Mouse (Mus musculus): ENCODE data around the gene Atcay.

DNA sequence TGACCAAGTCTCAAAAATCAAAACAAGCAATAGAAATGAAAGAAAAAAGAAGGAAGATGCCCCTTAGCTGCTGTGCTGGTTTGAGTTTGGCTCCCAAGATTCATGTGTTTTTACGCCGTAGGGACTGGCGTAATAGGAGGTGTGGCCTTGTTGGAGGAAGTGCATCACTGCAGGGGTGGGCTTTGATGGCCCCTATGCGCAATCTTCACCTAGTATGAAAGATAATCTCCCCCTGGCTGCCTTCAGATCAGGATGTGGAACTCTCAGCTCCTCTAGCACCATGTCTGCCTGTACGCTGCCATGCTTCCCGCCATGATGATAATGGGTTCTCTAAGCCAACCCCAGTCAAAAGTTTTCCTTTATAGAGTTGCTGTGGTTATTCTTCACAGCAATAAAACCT lies 14.4 kb downstream of the Atcay start:
- TF ChIP-seq CTCF (IDR thresholded peaks at IDR 0.05; ENCODE audit: borderline replicate concordance, control insufficient read depth, extremely low read depth, insufficient read depth, low read length, poor library complexity) (no peak), POLR2A (IDR thresholded peaks at IDR 0.05; ENCODE audit: control insufficient read depth, extremely low read depth, insufficient read depth, low read length, poor library complexity) (no peak)
